Mouse (Mus musculus) heart, postnatal 36 days (tissue): ENCODE data around the gene Pde7b. TPM values are rescaled to one million over a fixed set of nuclear protein-coding genes. Genes with fewer than 3 reads are reported as not detected.

ENCODE experiments used
- DNase-seq, 2 experiments: peaks; one replicate each; pipeline ENCODE4 v3.0.0; 2021 to 2022
- intact Hi-C: fragments of 180-260 bp; cut with DNase I; formaldehyde crosslinking; loops from one replicate; pipeline ENCODE4 v1.15.1; 2025
- total RNA-seq, 2 experiments: library from RNA; stranded (reverse); gene quantifications; 2 replicates each; pipeline ENCODE4 v1.2.3; 2021

Gene Pde7b
- total RNA-seq, 2 experiments from 2014 or later, result 63.0 to 63.9 TPM

DNA sequence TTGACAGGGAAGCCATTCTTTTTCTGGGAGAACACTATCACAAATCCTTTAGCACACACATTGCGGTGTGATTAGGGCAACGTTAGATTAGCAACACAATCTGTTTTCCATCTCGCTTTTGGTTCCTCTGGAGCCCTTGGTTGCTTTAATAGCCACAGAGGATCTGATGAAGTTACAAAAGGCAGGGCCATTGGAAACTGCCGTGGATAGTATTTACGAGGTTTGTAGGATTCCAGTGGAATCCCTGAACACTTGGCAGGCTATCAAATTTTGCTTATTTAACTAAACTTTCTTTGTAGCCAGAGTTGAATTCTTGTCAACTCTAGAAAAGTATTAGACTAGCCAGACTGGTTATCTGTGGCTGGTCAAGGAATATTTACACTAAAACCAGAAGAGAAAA lies 330.1 kb downstream of the Pde7b start:
- intact Hi-C loops, result no loop called here
- no peak for DNase-seq

DNA sequence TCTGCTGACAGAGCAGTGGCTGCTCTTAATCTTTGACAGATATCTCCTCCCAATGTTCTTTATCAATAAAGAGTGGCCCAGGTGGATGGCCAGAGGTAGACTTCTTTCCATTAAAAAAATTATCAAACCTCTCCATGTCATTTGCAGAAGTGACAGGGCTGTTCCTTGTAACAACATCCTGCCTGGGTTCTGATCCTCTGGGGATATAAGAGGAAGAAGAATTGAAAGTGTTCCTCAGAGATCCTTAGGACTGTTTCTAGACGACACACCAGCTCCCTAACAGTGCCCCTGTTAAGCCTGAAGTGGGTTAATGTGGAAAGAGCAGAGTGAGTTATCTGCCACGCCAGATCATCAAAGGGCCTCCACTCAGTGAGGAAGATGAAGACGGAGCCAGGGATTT lies 334.3 kb downstream of the Pde7b start:
- DNase-seq, result no peak
- intact Hi-C loops, result no loop called here

DNA sequence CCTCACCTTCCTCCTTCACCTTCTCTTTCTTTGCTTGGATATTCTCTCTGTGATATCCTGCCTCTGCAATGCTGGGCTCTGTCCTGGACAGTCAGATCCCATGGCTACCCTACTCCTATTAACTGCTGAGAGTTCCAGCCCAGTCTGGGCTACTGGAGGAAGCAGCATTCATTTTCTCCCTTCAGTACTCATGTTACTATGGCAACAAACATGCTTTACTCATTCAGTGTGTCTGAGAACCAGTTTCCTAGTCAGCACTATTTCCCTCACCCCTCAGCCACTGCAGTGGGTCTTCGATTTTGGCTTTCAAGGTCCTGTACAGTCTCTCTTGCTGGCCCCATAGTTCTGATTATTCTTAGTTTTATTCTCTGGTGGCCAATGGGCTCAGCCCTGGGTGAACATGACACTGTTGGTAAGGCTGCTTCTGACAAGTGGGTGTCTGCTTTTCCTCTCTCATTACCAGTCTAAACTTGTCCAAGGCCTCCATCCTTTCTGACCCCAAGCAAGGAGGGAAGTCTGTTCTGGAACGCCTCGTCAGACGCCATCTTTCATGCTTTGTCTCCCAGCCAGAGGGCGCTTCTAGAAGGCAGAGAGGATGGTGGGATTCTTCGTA lies 342.0 kb downstream of the Pde7b start:
- intact Hi-C loops, result no loop called here

DNA sequence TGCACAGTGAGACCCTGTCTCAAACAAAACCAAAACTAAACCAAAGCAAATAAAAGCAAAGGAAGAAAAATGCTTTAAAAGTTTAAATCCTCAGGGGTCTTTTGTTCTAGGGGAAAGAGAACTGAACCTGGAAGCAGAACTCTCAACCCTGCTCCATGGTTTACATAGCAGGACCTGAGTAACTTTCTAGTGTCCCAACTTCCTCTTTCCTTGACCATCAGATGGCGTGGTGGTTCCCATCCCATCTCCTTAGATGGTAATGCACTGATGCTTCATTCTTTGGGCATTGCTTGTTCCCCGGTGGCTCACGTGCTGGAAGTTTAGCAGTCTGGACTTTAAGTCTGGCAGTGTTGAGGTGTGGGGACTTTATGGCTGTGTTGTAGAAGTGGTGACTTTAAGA lies 343.5 kb downstream of the Pde7b start:
- intact Hi-C loops, result no loop called here
- DNase-seq, result no peak

More for the DNA sequence above, 342.0 kb downstream of the Pde7b start:
- DNase-seq, result no peak

DNA sequence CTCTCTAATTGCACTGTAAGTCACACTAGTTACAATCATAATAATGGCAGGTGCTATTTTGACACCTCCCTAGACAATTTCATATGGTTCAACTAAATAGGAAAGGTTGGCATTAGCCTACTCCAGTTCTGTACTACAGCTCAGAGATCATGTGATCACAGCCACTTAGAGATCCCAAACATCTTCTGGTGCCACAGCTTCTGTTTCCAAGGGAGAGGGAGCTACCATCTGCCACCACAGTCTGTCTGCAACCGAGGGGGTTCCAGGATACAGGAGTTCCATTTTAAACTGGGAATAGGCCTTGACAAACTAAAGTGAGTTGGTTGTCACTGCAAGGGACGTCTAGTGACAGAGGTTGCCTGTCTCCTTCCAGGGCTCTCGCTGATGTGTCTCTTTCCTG lies 344.1 kb downstream of the Pde7b start:
- no peak for DNase-seq
- intact Hi-C loops, result no loop called here

DNA sequence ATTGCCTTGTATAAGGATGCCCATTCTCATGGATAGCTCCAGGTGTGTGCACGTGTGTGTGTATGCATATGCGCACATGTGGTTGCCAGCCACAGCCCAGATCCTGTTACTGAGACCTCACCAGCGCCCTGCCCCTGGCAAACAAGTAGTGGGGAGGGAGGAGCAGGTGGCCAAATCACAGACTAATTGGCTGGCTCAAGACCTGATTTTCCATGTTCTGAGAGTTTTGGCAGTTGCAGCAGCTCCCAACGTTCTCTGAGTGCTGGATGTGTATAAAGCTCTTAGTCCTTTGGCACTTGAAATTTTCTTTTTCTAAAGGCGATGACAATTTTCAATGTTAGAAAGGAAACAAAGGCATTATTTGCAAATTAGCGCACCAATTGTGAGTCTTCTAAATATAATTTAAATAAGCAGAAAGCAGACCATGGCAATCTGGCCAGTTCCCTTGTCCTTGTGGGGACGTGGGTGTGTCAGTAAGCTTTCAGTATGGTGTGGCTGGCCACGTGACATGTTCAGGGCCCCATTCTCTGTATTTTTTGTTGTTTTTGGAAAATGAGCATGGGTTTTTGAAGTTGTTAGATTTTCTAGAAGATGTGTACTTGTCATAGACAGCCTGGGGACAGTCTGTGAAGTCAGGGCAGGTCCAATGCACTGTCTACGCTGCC lies 345.7 kb downstream of the Pde7b start:
- intact Hi-C loops, result no loop called here

DNA sequence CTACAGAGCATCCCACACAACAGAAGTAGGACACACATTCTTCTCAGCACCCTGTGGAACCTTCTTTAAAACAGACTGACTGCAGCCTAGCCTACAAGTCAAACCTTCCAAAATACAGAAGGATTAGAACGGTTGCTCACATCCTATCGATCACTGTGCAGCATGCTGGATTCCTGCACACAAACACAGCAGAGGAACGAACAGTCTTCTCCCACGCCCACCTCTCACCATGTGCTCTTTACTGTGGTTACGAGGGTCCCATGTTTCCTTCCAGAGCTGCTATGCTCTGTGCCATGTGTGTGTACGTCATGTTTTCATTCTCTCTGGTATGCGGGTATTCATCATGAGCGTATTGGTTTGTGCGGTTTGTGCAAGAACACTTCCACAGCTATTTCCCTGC lies 347.3 kb downstream of the Pde7b start:
- intact Hi-C loops, result no loop called here
- no peak for DNase-seq

More for the DNA sequence above, 345.7 kb downstream of the Pde7b start:
- peak; percentile 41 to 50 for DNase-seq

DNA sequence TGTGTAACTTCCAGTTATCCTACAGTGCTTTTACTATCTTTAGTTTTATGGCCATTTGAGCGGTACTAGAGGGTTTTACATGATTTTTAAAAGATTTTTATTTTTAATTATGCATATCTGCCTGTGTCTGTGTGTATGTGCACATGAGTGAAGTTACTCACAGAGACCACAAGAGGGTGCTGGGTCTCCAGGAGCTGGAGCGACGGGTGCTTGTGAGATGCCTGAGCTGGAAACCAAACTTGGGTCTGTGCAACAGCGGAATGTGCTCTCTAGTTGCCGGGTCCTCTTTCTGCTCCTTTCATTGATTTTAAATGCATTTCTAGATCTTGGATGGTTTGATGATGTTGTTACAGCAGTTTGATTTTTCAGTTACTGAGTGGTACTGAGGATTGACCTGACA lies 352.8 kb downstream of the Pde7b start:
- DNase-seq, result no peak
- intact Hi-C loops, result no loop called here

DNA sequence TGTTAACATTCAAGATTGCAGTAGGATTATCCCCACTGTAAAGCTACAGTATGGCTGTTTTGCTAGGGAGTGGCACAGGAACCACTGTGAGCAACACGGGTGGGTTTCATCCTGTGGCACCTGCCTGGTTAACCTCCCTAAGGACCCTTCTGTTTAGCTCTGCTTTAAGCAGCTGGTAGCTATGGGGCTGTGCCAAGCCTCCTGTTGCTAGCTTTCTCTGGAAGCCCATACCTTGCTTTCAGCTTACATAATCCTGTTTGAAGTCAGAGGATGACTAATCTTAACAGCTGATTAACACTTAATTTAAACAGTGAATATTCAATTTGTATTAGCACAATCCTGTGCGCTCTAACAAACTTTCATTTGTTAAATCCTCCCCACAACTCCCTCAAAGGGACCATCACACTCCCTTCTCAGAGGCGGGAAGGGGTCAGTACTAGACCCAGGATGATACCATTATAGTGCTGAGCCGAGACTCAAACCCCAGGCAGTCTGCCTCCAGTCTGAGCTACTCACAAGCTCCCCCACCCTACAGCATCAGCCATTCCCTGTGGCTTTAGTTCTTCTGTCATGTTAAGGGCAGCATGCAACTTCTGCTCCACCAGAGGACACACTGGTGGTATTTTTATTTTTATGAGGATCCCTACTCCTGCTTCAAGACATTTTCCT lies 362.3 kb downstream of the Pde7b start:
- intact Hi-C loops, result loop anchor here (2.0 to 5.0 kb wide), 3 partner anchors 70 to 604 kb away; no protein-coding TSS in a partner anchor
- DNase-seq, result no peak

DNA sequence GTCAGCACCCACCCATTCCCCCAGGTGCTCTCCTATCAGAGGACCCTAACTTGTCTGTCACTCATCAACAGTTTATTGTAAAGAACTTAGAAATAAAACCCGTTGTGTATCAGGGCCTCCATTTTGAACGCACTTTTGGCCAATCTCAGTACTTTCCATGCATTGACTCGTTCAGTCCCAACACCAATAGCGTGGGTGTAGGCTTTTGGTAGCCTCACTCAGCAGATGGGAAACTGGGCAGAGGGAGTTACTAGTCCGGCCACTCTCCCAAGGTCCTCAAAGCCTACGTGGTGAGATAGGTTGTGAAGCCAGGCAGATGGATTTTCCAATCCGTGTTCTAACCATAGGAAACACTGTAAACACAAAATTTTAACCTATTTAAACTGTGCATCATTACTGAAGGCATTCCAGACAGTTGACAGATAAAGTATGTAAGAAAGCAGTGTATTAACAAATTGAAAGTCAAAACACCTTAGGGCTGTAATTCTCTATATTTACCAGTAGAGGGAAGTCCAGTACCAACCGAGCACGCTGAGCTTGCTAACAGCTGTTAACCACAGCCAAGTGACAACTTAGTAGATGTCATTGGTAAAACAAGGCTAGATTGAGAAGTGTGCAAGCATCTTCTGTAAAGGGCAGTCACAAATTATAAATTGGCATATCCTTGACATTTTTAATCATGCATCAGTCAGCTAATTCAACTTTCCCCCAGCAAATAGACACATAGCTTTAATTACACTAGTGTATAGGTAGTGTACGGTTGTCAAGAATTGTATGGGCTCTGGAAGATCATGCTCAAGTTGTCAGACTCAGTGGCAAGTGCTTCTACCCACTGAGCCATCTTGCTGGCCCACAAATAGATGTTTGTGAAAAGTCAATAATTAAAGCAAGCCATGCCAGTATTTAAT lies 363.1 kb downstream of the Pde7b start:
- no peak for DNase-seq
- intact Hi-C loops, result loop anchor here (2.0 to 5.0 kb wide), 4 partner anchors 69 to 605 kb away; no protein-coding TSS in a partner anchor

DNA sequence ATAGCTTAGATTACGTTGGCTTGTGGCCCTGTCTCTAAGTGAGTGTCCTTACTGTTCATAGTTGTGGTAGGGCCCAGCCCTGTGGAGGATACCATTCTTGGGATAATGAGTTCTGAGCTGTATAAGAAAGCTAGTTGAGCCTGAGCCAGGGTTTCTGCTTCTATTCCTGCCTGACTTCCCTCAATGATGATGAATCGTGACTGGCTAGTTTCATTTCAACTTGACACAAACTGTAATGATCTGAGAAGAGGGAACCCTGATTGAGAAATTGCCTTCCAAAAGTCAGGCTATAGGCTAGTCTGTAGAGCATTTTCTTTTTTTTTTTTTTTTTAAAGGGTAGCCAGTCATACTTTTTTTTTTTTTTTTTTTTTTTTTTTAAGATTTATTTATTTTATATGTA lies 376.0 kb downstream of the Pde7b start:
- no peak for DNase-seq
- intact Hi-C loops, result loop anchor here (5.0 kb wide), 1 partner anchor 37 kb away; the partner anchor contains the start of gene Bclaf1

Other genes starting within 250 kb of the Pde7b start
- 1 to 10 TPM; 1.1 to 1.6 TPM for gene Ahi1, start 227.5 kb upstream of the Pde7b start, total RNA-seq